Mouse (Mus musculus) adrenal gland, adult 10 weeks (tissue): ENCODE measurements around the gene Mgea5. TPM values are rescaled to one million over a fixed set of nuclear protein-coding genes. Genes with fewer than 3 reads are reported as not detected.

ENCODE experiments used
- polyA plus RNA-seq: library from polyadenylated mRNA; stranded (reverse); fragments of 350-450 nt; fragmentation: Illumina TruSeq; extraction: RNeasy Lipid Tissue Mini Kit (QIAGEN cat#74804); gene quantifications from one replicate; pipeline ENCODE4 v1.2.3, GENCODE M21; 2014; ENCODE audit warnings: low read depth, low replicate concordance

Mgea5 gene
- polyA plus RNA-seq: 154 TPM

GRCm38 (mm10) chr19:45783181-45783932 lies at the start of gene Mgea5:
Gene Mgea5, minus strand, starts transcription at chr19:45783837.

GRCm38 (mm10) chr19:45815831-45816405 lies 32.3 kb upstream of the Mgea5 start, which contains the start of gene Kcnip2:
Gene Kcnip2, minus strand, starts transcription at chr19:45816061.

GRCm38 (mm10) chr19:45749243-45750043 lies 34.2 kb downstream of the Mgea5 start, which contains the start of gene Npm3:
Gene Npm3, minus strand, starts transcription at chr19:45749591.

GRCm38 (mm10) chr19:45742218-45742983 lies 41.2 kb downstream of the Mgea5 start, which contains the start of gene Fgf8:
Gene Fgf8, minus strand, starts transcription at chr19:45742915.

Other genes starting within 250 kb of the Mgea5 start
- gene Poll, start 223.3 kb downstream of the Mgea5 start, polyA plus RNA-seq: not detected
- gene Gm17018, start 223.2 kb downstream of the Mgea5 start, polyA plus RNA-seq: 5.9 TPM
- gene Fbxw4, start 123.5 kb downstream of the Mgea5 start, polyA plus RNA-seq: not detected
- gene Fgf8, start 40.9 kb downstream of the Mgea5 start, polyA plus RNA-seq: not detected
- gene Npm3, start 34.2 kb downstream of the Mgea5 start, polyA plus RNA-seq: 14.4 TPM
- gene Kcnip2, start 32.2 kb upstream of the Mgea5 start, polyA plus RNA-seq: not detected
- gene Armh3, start 214.7 kb upstream of the Mgea5 start, polyA plus RNA-seq: 25.2 TPM
- 0.29 TPM for gene Hps6, start 219.7 kb upstream of the Mgea5 start, polyA plus RNA-seq